Mouse (Mus musculus): Measurements from ENCODE around the gene Tcfl5.

Tcfl5 gene

GRCm38 (mm10) chr2:180598157-180598705, 44.3 kb downstream of the Tcfl5 start:
- DNase-seq (ENCODE audit: low read depth), result no peak

GRCm38 (mm10) chr2:180597490-180597889, 45.0 kb downstream of the Tcfl5 start, which contains the start of gene Col9a3:
Gene Col9a3, plus strand, starts transcription at chr2:180597790.
- no peak for DNase-seq (ENCODE audit: low read depth)

- DNase-seq (ENCODE audit: low read depth), result no peak
These were observed 53.2 kb downstream of the Tcfl5 start, which contains the start of gene Ogfr for GRCm38 (mm10) chr2:180589123-180589831. Gene Ogfr, plus strand, starts transcription at chr2:180589245.

- no peak for DNase-seq (ENCODE audit: low read depth)
These were observed 53.8 kb downstream of the Tcfl5 start for GRCm38 (mm10) chr2:180588736-180589122.

GRCm38 (mm10) chr2:180583154-180583507, 59.4 kb downstream of the Tcfl5 start:
- no peak for DNase-seq (ENCODE audit: low read depth)

- DNase-seq (ENCODE audit: low read depth), result peak; percentile 87
These were observed 59.9 kb downstream of the Tcfl5 start for GRCm38 (mm10) chr2:180582481-180583153.

GRCm38 (mm10) chr2:180581002-180581401, 61.5 kb downstream of the Tcfl5 start, which contains the start of gene Mrgbp:
Gene Mrgbp, plus strand, starts transcription at chr2:180581304.
- DNase-seq (ENCODE audit: low read depth), result no peak

- no peak for DNase-seq (ENCODE audit: low read depth)
These were observed 63.8 kb downstream of the Tcfl5 start for GRCm38 (mm10) chr2:180578686-180579085.

- no peak for DNase-seq (ENCODE audit: low read depth)
These were observed 66.0 kb downstream of the Tcfl5 start for GRCm38 (mm10) chr2:180576482-180576881.
